Mouse (Mus musculus): ENCODE measurements at regions not wholly inside any gene's neighbourhood (a gene's known extent, or its start where the extent isn't known, plus 50 kb on each side); places are given as distances from the start of the nearest gene placed in this dataset.

DNA sequence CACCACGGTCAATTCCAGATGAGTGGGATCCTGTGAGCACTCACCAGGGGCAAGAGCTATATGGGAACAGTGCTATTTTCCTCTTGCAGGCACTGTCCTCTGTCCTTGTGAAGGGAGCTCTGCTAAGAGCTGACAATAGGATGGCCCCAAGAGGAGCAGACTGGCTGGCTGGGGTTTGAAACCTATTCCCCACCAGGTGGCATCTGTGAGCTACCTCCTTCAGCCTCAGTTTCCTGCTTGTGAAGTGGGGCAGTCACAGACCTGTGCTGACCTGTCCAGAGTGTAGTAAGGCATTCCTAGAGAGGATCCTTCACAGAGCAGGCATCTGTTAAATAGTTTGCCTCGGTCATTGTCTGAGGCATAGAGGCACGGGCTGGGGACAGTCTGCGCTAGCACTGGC, 71.8 kb upstream of the Lrpap1 start:
- no peak for ATAC-seq

GRCm38 (mm10) chr5:35176112-35176848, 70.7 kb upstream of the Lrpap1 start:
- TF ChIP-seq CTCF (IDR thresholded peaks at IDR 0.05): no peak
- ChIA-PET CTCF (interaction anchor here (0.6 kb wide), 1 partner anchor 1985 kb away, joined by 3 read pairs; no protein-coding TSS in a partner anchor), POLR2A (no interaction called here)
- DNase-seq (ENCODE audit: low read depth, low spot score) (no peak), ATAC-seq (no peak)
- in situ Hi-C loops (cut with MboI; ENCODE audit: low pct_unique_long_range_greater_than_20kb): no loop called here
- peaks cover 10% of the 10 kb centered on the region for H3K27me3 ChIP-seq

More for the DNA sequence above, 71.8 kb upstream of the Lrpap1 start:
- DNase-seq (ENCODE audit: low read depth, low spot score): no peak
- no peak for TF ChIP-seq CTCF (IDR thresholded peaks at IDR 0.05)
- ChIA-PET POLR2A (no interaction called here), CTCF (no interaction called here)
- in situ Hi-C loops (cut with MboI; ENCODE audit: low pct_unique_long_range_greater_than_20kb): no loop called here
- peaks cover 4% of the 10 kb centered on the region for H3K27me3 ChIP-seq

- H3K27me3 ChIP-seq: peaks cover 10% of the 10 kb centered on the region
- TF ChIP-seq CTCF (IDR thresholded peaks at IDR 0.05): no peak
- ATAC-seq (no peak), DNase-seq (ENCODE audit: low read depth, low spot score) (no peak)
- in situ Hi-C loops (cut with MboI; ENCODE audit: low pct_unique_long_range_greater_than_20kb): no loop called here
- ChIA-PET CTCF (no interaction called here), POLR2A (no interaction called here)
Measured at GRCm38 (mm10) chr5:35174318-35174717, 68.8 kb upstream of the Lrpap1 start.

DNA sequence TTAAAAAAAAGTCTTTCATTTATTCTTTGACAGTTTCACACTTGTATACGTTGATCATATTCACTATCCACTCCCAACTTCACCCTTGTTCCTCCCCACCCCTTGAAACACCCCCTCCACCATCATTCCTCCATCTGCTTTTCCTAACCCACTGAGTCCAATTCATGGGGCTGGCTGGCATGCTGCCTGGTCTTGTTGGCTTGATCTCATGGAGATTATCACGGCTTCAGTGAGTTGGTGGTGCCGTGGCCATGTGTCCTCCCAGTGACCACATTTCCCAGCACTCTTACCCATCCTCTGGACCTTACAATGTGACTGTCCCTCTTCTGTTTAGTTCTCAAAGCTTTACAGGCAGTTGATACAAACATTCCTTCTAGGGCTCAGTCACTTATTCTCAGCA, 65.8 kb upstream of the Lrpap1 start:
- peaks cover 17% of the 10 kb centered on the region for H3K27me3 ChIP-seq
- CTCF ChIA-PET: no interaction called here
- POLR2A ChIA-PET: no interaction called here
- no peak for TF ChIP-seq CTCF (IDR thresholded peaks at IDR 0.05)
- DNase-seq (ENCODE audit: low read depth, low spot score) (no peak), ATAC-seq (no peak)
- in situ Hi-C loops (cut with MboI; ENCODE audit: low pct_unique_long_range_greater_than_20kb): no loop called here

- CTCF ChIA-PET: no interaction called here
- TF ChIP-seq CTCF (IDR thresholded peaks at IDR 0.05): no peak
- ATAC-seq: no peak
Measured at GRCm38 (mm10) chr5:35170369-35171130, 65.0 kb upstream of the Lrpap1 start.

GRCm38 (mm10) chr5:35169614-35170293, 64.2 kb upstream of the Lrpap1 start:
- in situ Hi-C loops (cut with MboI; ENCODE audit: low pct_unique_long_range_greater_than_20kb): no loop called here
- DNase-seq (ENCODE audit: low read depth, low spot score) (no peak), ATAC-seq (no peak)
- TF ChIP-seq CTCF (IDR thresholded peaks at IDR 0.05): no peak
- POLR2A ChIA-PET: no interaction called here
- CTCF ChIA-PET: interaction anchor here (1.0 kb wide), 1 partner anchor 67 kb away, joined by 3 read pairs; no protein-coding TSS in a partner anchor
- peaks cover 17% of the 10 kb centered on the region for H3K27me3 ChIP-seq

More at GRCm38 (mm10) chr5:35170369-35171130, 65.0 kb upstream of the Lrpap1 start:
- H3K27me3 ChIP-seq: peaks cover 17% of the 10 kb centered on the region
- POLR2A ChIA-PET: no interaction called here
- in situ Hi-C loops (cut with MboI; ENCODE audit: low pct_unique_long_range_greater_than_20kb): no loop called here
- DNase-seq (ENCODE audit: low read depth, low spot score): no peak

- ChIA-PET CTCF (interaction anchor here (1.0 kb wide), 1 partner anchor 68 kb away, joined by 3 read pairs; no protein-coding TSS in a partner anchor), POLR2A (no interaction called here)
- peaks cover 14% of the 10 kb centered on the region for H3K27me3 ChIP-seq
- no peak for TF ChIP-seq CTCF (IDR thresholded peaks at IDR 0.05)
- in situ Hi-C loops (cut with MboI; ENCODE audit: low pct_unique_long_range_greater_than_20kb): no loop called here
- no peak for DNase-seq (ENCODE audit: low read depth, low spot score)
- ATAC-seq: no peak
Measured at GRCm38 (mm10) chr5:35168853-35169252, 63.3 kb upstream of the Lrpap1 start.

- H3K27me3 ChIP-seq: peaks cover 13% of the 10 kb centered on the region
- no peak for TF ChIP-seq CTCF (IDR thresholded peaks at IDR 0.05)
- ChIA-PET POLR2A (no interaction called here), CTCF (interaction anchor here (1.0 kb wide), 1 partner anchor 68 kb away, joined by 3 read pairs; no protein-coding TSS in a partner anchor)
- in situ Hi-C loops (cut with MboI; ENCODE audit: low pct_unique_long_range_greater_than_20kb): no loop called here
- DNase-seq (ENCODE audit: low read depth, low spot score) (no peak), ATAC-seq (no peak)
Measured at GRCm38 (mm10) chr5:35168369-35168768, 62.8 kb upstream of the Lrpap1 start.

GRCm38 (mm10) chr5:35165993-35166392, 60.4 kb upstream of the Lrpap1 start:
- no peak for TF ChIP-seq CTCF (IDR thresholded peaks at IDR 0.05)
- H3K27me3 ChIP-seq: peaks cover 7% of the 10 kb centered on the region
- ChIA-PET CTCF (no interaction called here), POLR2A (no interaction called here)
- in situ Hi-C loops (cut with MboI; ENCODE audit: low pct_unique_long_range_greater_than_20kb): no loop called here
- no peak for DNase-seq (ENCODE audit: low read depth, low spot score)
- ATAC-seq: no peak

DNA sequence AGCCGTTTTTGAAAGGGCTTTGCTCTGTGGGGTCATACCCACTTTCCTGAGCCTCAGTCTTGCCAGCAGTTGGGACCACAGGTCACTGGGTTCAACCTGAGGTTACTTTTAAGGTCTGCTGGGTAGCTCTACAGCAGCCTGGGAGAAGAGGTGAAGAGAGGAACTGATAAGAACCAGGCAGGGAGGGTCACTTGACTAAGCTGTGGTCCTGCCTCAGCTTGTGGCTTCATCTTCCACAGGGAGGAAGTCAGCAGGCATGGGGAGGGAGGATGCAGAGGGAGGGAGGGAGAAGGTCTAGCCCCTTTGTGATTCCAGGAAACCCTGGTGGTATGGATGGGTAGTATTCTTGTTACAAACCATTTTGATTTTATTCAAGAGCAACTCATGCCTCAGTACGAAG, 59.9 kb upstream of the Lrpap1 start:
- CTCF ChIA-PET: no interaction called here
- POLR2A ChIA-PET: no interaction called here
- no peak for DNase-seq (ENCODE audit: low read depth, low spot score)
- no peak for TF ChIP-seq CTCF (IDR thresholded peaks at IDR 0.05)
- peaks cover 7% of the 10 kb centered on the region for H3K27me3 ChIP-seq
- no peak for ATAC-seq
- in situ Hi-C loops (cut with MboI; ENCODE audit: low pct_unique_long_range_greater_than_20kb): no loop called here

GRCm38 (mm10) chr5:35162607-35163006, 57.0 kb upstream of the Lrpap1 start:
- POLR2A ChIA-PET: no interaction called here
- no peak for TF ChIP-seq CTCF (IDR thresholded peaks at IDR 0.05)
- DNase-seq (ENCODE audit: low read depth, low spot score) (no peak), ATAC-seq (no peak)
- in situ Hi-C loops (cut with MboI; ENCODE audit: low pct_unique_long_range_greater_than_20kb): no loop called here
- CTCF ChIA-PET: no interaction called here
- H3K27me3 ChIP-seq: peaks cover 2% of the 10 kb centered on the region
